Mouse (Mus musculus) intestine, postnatal 0 days (tissue): ENCODE results near the gene Clasp1. TPM values are rescaled to one million over a fixed set of nuclear protein-coding genes. Genes with fewer than 3 reads are reported as not detected.
A peak's percentile ranks its signal among the peaks of the same experiment; 100 is the strongest.

ENCODE experiments used
- ATAC-seq: fragments of 200-750 bp; cut with Nextera tagmentation; 2 replicates; pipeline ENCODE4 v1.8.0; 2017; ENCODE audit warnings: mild to moderate bottlenecking, moderate TSS enrichment, moderate library complexity
- H3K27ac ChIP-seq: fragments of 300-500 bp; sonication (generic); 2 replicates; pipeline ENCODE4 v1.5.1; 2014; ENCODE audit warnings: mild to moderate bottlenecking, low read depth, low read length, moderate library complexity
- H3K27me3 ChIP-seq: fragments of 300-500 bp; sonication (generic); replicated peaks from 2 replicates; pipeline ENCODE4 v1.6.1; 2014; ENCODE audit warnings: low read length, mixed read lengths; ENCODE audit not compliant: control insufficient read depth, insufficient read depth
- H3K36me3 ChIP-seq: fragments of 300-500 bp; sonication (generic); 2 replicates; pipeline ENCODE4 v1.6.1; 2014; ENCODE audit warnings: mild to moderate bottlenecking, moderate library complexity; ENCODE audit not compliant: control insufficient read depth, insufficient read depth
- H3K4me1 ChIP-seq: fragments of 300-500 bp; sonication (generic); replicated peaks from 2 replicates; pipeline ENCODE4 v1.6.1; 2014; ENCODE audit warnings: antibody characterized with exemption, low read length, mixed read lengths; ENCODE audit not compliant: control insufficient read depth, insufficient read depth
- H3K4me2 ChIP-seq: fragments of 300-500 bp; sonication (generic); replicated peaks from 2 replicates; pipeline ENCODE4 v1.6.1; 2014; ENCODE audit warnings: low read depth, mild to moderate bottlenecking, moderate library complexity
- H3K4me3 ChIP-seq: fragments of 300-500 bp; sonication (generic); 2 replicates; pipeline ENCODE4 v1.5.1; 2014; ENCODE audit warnings: low read depth, low read length
- H3K9ac ChIP-seq: fragments of 300-500 bp; sonication (generic); 2 replicates; pipeline ENCODE4 v1.6.1; 2014; ENCODE audit warnings: mild to moderate bottlenecking, low read depth, low read length
- H3K9me3 ChIP-seq: fragments of 300-500 bp; sonication (generic); 2 replicates; pipeline ENCODE4 v1.6.1; 2016; ENCODE audit warnings: mixed run types; ENCODE audit not compliant: control insufficient read depth
- CTCF ChIP-seq: sonication (generic); IDR thresholded peaks from 2 replicates; pipeline ENCODE4 v1.5.1; 2016; ENCODE audit warnings: low read depth, mild to moderate bottlenecking, control low read depth, antibody characterized with exemption, moderate library complexity
- WGBS: fragments of 180-500 bp; shearing (Covaris S2); extraction: QIAGEN DNeasy Blood & Tissue Kit; methylation state at CpG from one replicate; pipeline ENCODE4 v1.1.7; 2014; 5-methylcytosine and 5-hydroxymethylcytosine counted together
- polyA plus RNA-seq: library from polyadenylated mRNA; unstranded; fragments of >200 nt; fragmentation: Nextera tagmentation; extraction: Ambion mirVana; gene quantifications from 2 replicates; pipeline ENCODE4 v1.2.1, GENCODE M21; 2015

Gene Clasp1
- polyA plus RNA-seq, 1 experiment from 2014 or later, result 8.7 TPM

DNA sequence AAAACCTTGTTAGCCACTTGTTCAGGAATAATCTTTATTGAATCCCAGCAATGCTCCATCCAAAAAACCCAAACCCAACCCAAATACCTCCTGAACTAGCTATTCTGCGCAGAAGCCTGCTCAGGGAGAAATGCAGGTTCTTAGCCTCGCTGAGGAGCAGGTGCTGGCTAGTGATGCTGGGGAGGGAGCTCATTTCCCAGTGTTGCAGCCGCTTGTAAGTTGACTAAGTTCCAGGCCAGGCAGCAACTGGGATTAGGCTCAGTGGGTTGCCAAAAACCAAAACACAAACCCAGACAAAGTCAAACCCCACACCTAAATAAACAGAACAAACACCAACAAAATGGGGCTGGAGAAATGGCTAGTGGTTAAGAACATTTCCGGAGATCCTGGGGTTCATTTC lies 20.4 kb downstream of the Clasp1 start:
- 77% methylated on average over 4 of the region's 4 CpGs for WGBS

DNA sequence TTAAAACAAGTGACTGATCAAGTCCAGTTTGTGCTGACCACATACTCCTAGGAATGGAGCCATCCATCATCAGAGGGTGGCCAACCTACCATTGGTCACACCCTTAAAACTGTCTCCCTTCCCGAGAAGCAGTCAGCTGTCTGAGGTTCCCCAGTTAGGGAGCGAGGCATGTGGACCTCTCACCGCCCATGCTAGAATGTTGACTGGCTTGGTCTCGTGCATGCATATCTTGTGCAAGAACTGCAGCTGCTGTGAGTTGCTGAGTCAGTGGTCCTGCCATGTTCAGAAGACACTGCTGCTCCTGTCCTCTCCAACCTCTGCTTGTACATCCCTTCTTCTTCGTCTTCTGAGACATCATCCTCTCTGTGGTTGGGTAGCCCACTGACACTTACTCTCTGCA lies 22.0 kb downstream of the Clasp1 start:
- H3K4me2 ChIP-seq, result no peak overlapping the region
- no peaks in the 10 kb centered on the region for H3K4me1 ChIP-seq
- no peak overlapping the region for H3K4me3 ChIP-seq
- no peaks in the 10 kb centered on the region for H3K9me3 ChIP-seq
- WGBS, result 75% methylated on average over 5 of the region's 5 CpGs
- no peak for TF ChIP-seq CTCF
- no peaks in the 10 kb centered on the region for H3K36me3 ChIP-seq
- H3K27ac ChIP-seq, result no peak overlapping the region
- no peaks in the 10 kb centered on the region for H3K27me3 ChIP-seq
- ATAC-seq, result 0 out of 2 replicates have a peak, but pooled peaks have one; percentile 28
- no peak overlapping the region for H3K9ac ChIP-seq

More for the DNA sequence above, 20.4 kb downstream of the Clasp1 start:
- H3K9me3 ChIP-seq, result no peaks in the 10 kb centered on the region
- no peaks in the 10 kb centered on the region for H3K4me1 ChIP-seq
- H3K27ac ChIP-seq, result no peak overlapping the region
- no peak overlapping the region for H3K4me2 ChIP-seq
- H3K27me3 ChIP-seq, result no peaks in the 10 kb centered on the region
- H3K36me3 ChIP-seq, result no peaks in the 10 kb centered on the region
- H3K4me3 ChIP-seq, result no peak overlapping the region
- ATAC-seq, result no peak
- H3K9ac ChIP-seq, result no peak overlapping the region
- TF ChIP-seq CTCF, result no peak

DNA sequence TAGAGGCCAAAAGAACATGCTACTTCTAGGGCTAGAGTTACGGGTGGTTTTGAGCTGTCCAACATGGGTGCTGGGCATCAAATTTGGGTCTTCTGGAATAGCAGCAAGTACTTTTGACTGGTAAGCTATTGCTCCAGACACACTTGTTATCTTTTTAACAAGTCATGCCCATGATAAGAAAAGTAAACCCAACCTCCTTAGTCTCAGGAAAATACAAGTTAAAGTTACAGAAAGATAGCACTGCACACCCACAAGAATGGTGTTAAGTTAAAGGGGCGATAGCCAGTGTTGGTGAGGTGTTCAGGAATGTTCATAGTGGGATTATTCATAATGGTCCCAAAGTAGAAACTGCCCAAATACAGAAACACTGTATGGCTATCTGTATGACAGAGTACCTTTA lies 24.3 kb downstream of the Clasp1 start:
- Histone ChIP-seq H3K4me1 (no peaks in the 10 kb centered on the region), H3K9ac (no peak overlapping the region), H3K27me3 (no peaks in the 10 kb centered on the region), H3K4me3 (no peak overlapping the region), H3K27ac (no peak overlapping the region), H3K4me2 (no peak overlapping the region), H3K36me3 (no peaks in the 10 kb centered on the region), H3K9me3 (no peaks in the 10 kb centered on the region)
- 90% methylated on average over 2 of the region's 2 CpGs for WGBS
- ATAC-seq, result no peak
- no peak for TF ChIP-seq CTCF

DNA sequence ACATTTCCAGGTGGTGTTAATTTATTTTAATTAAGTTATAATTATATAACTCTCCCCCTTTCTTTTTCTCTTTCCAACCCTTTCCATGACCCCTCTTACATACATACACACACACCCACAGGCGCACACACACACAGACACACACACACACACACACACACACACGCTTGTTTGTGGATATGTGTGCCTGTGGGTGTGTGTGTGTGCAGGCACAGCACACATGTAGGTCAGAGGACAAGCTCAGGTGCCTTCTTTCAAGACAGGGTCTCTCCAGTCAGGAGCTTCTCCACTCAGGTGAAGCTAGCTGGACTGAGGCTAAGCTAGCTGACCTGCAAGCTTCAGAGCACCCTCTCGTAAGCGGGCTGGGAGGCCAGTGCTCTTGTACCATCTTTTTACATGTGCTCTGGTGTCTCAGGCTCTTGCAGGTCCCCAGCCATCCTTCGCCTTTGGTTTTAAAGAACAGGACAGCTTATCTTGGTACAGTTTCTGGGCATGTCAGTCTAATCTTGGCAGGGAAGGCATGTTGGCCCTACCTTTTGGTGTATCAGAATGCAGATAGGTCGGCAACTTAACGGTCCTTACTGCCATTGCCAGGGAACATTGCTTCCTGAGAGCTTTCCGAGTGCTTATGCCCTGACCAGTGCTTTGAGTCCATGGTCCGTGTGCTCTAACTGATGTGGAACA lies 28.3 kb downstream of the Clasp1 start:
- no peak for ATAC-seq
- no peak overlapping the region for H3K9ac ChIP-seq
- no peak overlapping the region for H3K4me3 ChIP-seq
- H3K4me2 ChIP-seq, result no peak overlapping the region
- 84% methylated on average over 9 of the region's 9 CpGs for WGBS
- H3K27me3 ChIP-seq, result no peaks in the 10 kb centered on the region
- H3K9me3 ChIP-seq, result no peaks in the 10 kb centered on the region
- peaks cover 17% of the 10 kb centered on the region; the same call in 1 of the 2 replicates for H3K36me3 ChIP-seq
- no peaks in the 10 kb centered on the region for H3K4me1 ChIP-seq
- no peak for TF ChIP-seq CTCF
- no peak overlapping the region for H3K27ac ChIP-seq

DNA sequence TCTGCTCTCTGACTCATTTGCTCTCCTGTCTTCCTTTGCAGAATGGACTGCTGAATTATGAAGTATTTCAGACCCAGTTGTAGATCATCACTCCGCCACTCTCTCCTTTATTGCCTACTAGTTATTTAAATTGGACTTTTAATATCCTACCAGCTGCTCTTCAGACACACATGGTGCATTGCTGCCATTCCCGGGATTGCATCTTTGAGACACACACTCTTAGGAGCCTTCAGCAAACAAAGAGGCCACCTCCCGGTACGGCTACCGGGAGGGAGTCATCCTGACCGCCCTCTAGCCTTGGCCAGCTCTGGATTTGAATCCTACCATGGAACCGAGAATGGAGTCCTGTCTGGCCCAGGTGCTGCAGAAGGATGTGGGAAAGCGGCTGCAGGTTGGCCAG lies 30.5 kb downstream of the Clasp1 start:
- H3K36me3 ChIP-seq, result peaks cover 22% of the 10 kb centered on the region; the same call in 1 of the 2 replicates
- H3K27me3 ChIP-seq, result no peaks in the 10 kb centered on the region
- no peak overlapping the region for H3K9ac ChIP-seq
- no peak overlapping the region for H3K27ac ChIP-seq
- no peaks in the 10 kb centered on the region for H3K4me1 ChIP-seq
- no peak overlapping the region for H3K4me2 ChIP-seq
- no peak for ATAC-seq
- H3K9me3 ChIP-seq, result no peaks in the 10 kb centered on the region
- no peak for TF ChIP-seq CTCF
- 83% methylated on average over 8 of the region's 8 CpGs for WGBS
- H3K4me3 ChIP-seq, result no peak overlapping the region

DNA sequence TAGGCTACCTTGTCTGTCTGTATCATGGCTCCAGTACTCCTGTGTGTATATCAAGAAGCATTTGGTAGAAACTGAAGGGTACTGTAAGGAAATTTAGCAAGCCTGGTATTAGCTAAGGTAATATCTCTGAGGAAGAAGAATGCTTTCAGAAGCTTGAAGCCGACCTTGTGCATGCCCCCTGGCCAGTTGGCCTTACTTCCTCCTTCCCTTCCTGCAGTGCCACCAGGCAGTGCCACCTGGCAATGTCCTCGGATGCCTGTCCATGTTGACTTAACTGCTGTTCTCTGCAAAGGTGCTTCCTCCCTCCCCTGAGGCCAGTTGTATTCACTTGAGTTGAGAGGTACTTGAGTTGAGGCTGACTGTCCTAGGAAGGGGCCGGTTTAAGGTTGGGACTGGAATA lies 32.3 kb downstream of the Clasp1 start:
- 70% methylated on average over 3 of the region's 3 CpGs for WGBS
- Histone ChIP-seq H3K27me3 (no peaks in the 10 kb centered on the region), H3K9me3 (no peaks in the 10 kb centered on the region), H3K4me1 (no peaks in the 10 kb centered on the region), H3K9ac (no peak overlapping the region), H3K36me3 (peaks cover 22% of the 10 kb centered on the region; the same call in 1 of the 2 replicates), H3K27ac (no peak overlapping the region), H3K4me3 (no peak overlapping the region), H3K4me2 (no peak overlapping the region)
- ATAC-seq, result no peak
- TF ChIP-seq CTCF, result no peak
